Mouse (Mus musculus) cortical plate, adult 2 months (tissue): Measurements from ENCODE around the gene Aqp7.

Source experiments
- CTCF ChIP-seq: fragments of 200-500 bp; IDR thresholded peaks from 2 replicates; pipeline ENCODE4 v1.5.1; 2011; ENCODE audit warnings: mild to moderate bottlenecking, control low read depth, low read length; ENCODE audit not compliant: insufficient read depth; ENCODE audit errors: extremely low read depth
- POLR2A ChIP-seq: fragments of 200-500 bp; IDR thresholded peaks from 2 replicates; pipeline ENCODE4 v1.6.1; 2011; ENCODE audit warnings: mild to moderate bottlenecking, low read length, control low read depth; ENCODE audit not compliant: insufficient read depth; ENCODE audit errors: extremely low read depth

DNA sequence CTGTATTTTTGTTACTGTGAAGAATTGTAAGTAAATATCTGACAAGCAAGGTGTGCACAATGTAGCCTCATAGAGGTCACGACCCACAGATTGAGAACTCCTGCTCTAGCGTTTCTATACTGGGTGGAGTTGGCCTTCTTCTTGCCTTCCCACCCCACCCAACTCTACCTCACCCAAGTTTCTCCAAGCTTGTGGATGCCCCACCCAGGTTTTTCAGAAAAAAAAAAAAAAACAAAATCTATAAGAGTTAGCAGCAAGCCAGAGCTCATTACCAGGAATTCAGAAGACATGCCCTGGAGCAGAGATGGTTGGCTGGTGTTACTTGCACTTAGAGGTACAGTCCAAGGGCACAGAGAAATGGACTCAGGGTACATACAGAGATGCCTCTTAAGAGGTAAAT, 41.8 kb upstream of the Aqp7 start:
- no peak for TF ChIP-seq POLR2A
- no peak for TF ChIP-seq CTCF
